Mouse (Mus musculus) testis, postnatal 14 days (tissue): Measurements from ENCODE around the gene Dad1.
A peak's percentile ranks its signal among the peaks of the same experiment; 100 is the strongest.

Experiments
- DNase-seq: peaks from one replicate; pipeline ENCODE4 v3.0.0; 2021; ENCODE audit warnings: low spot score

Gene Dad1

GRCm38 (mm10) chr14:54253741-54254291 is at the start of gene Dad1, which contains the start of gene Abhd4:
Dad1 (minus strand) TSS chr14:54254104.
Abhd4 (plus strand) TSS chr14:54254188.
- DNase-seq, result peak; percentile 96

GRCm38 (mm10) chr14:54300676-54301075 is 46.8 kb upstream of the Dad1 start:
- peak; percentile 45 for DNase-seq

- DNase-seq, result peak; percentile 17
Observed at GRCm38 (mm10) chr14:54300136-54300535, 46.2 kb upstream of the Dad1 start.

DNA sequence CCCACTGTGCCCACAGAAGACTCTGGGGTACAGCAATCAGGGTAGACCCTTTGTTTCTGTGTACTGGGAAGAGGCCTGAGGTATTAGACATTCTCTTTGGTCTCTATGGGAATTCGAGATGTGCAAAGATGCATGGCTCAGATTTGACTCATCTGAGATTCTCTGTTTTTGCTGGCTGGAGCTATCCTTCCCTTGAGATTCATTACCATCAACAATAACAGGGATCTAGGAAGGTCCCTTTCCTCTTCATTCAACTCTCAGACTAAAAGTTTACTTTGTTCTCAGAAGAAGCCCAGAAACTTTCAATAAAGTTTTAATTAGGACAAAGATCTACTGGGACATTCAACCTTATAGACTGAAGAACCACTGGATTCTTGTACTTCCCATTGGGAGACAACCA is 30.9 kb upstream of the Dad1 start, which contains the start of gene Olfr49:
TSS of gene Olfr49 (minus strand) at position 101 of the 400 bp plus-strand sequence.
- no peak for DNase-seq

DNA sequence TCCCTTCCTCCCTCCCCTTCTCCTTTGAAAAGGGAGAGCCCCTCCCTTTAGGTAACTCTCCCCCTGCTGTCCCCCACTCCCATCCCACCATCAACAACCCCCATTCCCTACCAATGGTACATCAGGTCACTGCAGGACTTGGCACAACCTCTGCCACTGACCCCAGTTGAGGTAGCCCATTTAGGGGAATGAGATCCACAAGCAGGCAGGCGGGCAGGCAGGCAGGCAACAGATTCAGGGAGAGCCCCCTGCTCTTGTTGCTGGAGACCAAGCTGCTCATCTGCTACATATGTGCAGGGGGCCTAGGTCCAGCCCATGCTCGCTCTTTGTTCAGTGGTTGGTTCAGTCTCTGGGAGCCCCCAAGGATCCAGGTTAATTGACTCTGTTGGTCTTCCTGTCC is 22.5 kb upstream of the Dad1 start:
- no peak for DNase-seq

DNA sequence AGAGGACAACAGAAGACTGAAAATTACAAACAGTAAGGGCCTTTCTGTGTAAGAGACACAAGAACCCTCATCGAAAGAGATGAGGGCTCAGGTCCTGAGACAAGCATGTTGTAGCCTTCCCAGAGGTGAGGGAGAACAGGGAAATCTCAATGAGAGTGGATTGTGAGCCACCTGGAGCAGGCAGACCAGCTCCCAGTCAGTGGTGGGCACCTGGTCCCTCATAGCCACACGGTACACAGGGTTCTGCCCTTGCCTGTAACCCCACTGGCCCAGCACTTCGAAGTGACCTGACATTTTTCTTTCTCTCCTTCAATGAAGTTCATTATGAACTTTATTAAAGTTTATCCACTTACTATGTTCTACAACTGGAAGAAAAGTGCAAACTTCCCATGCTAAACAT is 18.8 kb upstream of the Dad1 start:
- DNase-seq, result no peak

DNA sequence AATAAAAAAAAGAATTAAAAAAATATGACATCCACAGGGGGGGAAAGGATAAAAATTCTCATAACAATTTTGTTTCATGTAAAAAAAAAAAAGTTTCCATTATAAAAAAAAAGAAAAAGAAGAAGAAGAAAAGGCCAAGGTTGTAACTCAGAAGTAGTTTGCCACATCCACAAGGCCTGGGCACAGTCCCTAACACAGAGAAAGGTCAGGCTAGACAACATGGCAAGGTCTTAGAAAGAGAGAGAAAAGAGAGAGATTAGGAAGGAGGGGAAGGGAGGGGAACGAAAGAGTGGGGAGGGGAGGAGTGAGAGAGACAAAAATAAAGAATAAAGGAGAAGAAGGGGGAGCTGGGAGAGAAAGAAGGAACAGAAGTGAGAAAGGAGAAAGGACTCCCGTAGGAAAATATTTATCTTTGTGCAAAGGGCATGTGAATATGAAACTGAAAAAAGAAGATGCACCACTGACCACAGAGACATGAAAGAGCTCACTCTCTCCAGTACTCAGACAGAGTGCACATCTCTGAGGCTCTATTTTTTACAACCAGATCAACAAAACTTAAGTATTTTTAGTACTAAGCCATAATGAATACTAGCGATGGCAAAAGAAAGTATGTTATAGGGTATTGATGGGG is 18.2 kb upstream of the Dad1 start:
- DNase-seq, result no peak

DNA sequence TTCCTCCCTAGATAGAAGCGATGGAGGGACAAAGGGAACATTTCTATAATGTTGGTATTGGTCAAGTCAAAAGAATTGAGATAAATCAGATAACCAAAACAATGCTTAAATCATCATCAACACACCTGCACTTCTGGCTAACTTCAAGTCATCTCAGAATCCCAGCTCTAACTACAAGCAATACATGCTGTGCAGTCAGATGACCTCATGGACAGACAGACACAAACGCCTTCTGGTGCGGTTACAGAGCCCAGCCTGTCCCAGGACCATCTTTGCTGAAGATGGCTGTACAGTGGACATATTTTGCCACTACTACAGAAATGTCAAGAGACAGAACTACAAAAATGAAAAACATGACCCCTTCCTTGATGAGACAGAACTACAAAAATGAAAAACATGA is 16.5 kb upstream of the Dad1 start:
- DNase-seq, result no peak

DNA sequence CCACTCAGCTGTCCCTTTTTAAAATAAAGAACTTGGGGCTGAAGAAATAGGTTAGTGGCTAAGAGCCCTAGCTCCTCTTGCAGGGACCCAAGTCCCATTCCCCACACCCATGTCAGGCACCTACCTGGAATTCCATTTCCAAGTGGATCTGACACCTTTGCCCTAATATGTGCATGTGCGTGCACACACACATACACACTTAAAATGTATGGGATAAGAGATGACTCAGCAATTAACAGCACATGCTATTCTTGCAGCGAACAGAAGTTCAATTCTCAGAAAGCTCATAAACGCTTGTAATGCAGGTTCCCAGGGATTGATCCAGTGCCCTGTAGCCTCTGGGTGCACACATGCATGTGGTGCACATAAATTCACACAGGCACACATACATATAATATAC is 15.7 kb upstream of the Dad1 start:
- no peak for DNase-seq

DNA sequence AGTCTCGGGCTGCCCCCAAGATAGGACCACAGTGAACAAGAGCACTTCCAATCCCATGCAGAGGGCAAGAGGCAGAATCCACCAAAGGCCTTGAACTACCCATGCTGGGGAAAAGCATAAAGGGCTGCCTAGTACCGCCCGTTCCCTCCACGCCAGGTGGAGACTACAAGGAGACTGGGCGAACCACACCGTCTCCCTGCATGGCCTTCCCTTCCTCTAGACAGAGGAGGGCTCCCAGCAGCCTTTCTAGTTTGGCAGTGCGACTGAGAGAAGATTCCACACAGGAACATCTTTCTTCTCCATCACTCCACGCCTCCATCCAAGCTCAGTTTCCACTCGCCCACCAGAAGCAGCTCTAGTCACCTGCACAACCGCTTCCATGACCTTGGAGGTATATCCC is 14.1 kb upstream of the Dad1 start:
- DNase-seq, result no peak

DNA sequence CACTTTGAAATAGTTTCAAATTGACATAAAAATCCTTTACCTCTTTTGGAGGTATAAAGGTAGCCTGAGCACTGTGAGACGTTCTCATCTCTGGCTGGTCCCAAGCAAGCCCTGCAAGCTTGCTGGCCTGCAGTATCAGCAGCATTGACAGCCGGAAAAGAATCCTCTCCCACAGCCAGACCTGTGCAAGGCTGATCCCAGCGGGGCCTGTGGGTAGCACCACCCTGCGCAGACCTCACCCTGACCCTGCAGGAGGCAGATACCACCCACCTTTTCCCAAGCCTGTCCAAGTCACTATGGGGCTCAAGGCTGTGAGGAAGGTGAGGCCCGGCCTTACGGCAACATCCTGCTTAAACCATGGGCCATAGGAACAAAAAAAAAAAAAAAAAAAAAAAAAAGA is 12.0 kb upstream of the Dad1 start:
- DNase-seq, result no peak

- DNase-seq, result no peak
Observed at GRCm38 (mm10) chr14:54265093-54265492, 11.2 kb upstream of the Dad1 start.

GRCm38 (mm10) chr14:54264231-54264630 is 10.3 kb upstream of the Dad1 start:
- no peak for DNase-seq

- no peak for DNase-seq
Observed at GRCm38 (mm10) chr14:54263099-54263498, 9.2 kb upstream of the Dad1 start.

- DNase-seq, result no peak
Observed at GRCm38 (mm10) chr14:54262622-54263021, 8.7 kb upstream of the Dad1 start.

GRCm38 (mm10) chr14:54261386-54261785 is 7.5 kb upstream of the Dad1 start:
- peak; percentile 80 for DNase-seq

GRCm38 (mm10) chr14:54260196-54260595 is 6.3 kb upstream of the Dad1 start:
- no peak for DNase-seq

DNA sequence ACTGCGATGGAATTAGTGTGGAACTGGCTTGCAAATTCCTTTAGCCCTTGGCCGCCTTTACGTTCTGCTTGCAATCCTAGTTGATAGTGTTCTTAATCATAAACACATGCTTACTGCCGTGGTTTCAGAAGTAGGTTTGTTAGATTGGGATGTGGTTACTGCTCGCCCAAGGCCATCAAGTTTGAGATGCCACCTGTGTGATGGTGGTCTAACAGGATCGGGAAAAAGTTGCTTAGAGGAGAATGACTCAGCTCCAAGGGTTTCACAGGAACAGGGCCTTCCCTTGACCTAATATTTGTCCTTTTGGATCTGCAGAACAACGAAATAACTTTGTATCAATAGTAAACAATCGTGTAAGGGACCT is 5.8 kb upstream of the Dad1 start:
- no peak for DNase-seq

DNA sequence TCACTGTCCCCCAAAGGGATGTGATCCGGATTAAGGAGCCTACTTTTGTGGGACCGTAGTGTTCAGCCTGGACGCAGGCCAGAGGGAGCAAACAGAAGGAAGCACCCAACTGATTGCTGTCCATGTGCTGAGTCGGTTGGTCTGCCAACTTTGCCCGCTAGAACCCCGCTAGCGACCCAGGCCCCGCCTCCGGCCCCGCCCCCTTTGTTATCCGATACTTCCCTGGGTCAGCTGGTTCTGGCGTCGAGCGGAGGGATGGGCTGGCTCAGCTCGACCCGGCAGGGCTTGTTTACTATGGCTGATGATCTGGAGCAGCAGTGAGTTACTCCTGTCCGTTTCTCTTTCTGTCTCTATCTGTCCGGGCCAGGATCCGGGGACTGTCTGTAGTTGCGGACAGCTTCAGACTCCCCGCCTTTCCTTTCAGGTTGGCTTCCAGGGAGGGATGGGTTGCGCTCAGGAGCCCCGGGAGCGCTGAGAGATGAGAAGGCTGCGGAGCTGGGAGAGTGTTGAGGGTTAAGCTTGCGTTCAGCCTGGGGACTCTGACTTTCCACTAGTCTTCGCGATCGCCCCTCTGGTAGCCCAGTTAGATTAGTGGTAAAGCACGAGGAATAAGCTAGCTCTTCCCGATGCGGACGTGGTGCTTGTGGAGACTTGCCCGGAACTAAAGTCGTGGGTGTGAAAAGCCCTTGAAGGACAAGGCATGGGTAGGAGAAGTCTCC is 5.3 kb upstream of the Dad1 start:
- peak; percentile 90 for DNase-seq

GRCm38 (mm10) chr14:54258131-54258670 is 4.3 kb upstream of the Dad1 start:
- no peak for DNase-seq

DNA sequence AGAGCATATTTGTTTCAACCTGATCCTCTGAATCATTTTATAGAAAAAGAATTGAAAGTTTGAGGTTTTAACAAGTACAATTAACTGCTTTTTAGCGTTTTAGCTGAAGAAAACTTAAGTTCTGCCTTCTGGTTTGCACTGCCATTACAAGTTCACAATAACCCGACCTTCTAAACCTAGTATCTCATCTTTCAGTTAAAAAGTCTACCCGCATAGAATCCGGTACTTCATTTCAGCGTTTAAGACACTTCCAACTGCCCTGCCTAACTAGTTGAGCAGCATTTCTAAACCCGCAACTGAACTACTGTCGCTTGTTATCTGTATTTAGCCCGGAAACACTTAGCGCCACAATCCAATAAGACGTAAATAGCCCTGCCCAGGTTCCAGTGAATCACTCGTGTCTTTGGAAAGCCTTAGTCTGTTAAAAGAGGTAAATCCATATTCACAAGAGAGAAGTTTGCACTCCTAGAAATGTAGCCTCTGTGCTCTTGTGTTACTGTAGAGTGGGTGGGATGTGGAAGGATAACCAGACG is 832 bp upstream of the Dad1 start:
- no peak for DNase-seq

- DNase-seq, result no peak
Observed at GRCm38 (mm10) chr14:54250122-54250521, 3.8 kb downstream of the Dad1 start.

- DNase-seq, result no peak
Observed at GRCm38 (mm10) chr14:54249326-54249725, 4.6 kb downstream of the Dad1 start.
